Mouse (Mus musculus) forebrain, embryonic 12.5 days (tissue): Measurements from ENCODE around the gene Klf8. TPM values are rescaled to one million over a fixed set of nuclear protein-coding genes. Genes with fewer than 3 reads are reported as not detected.
"Not testable (repeated sequence)": the region's sequence is repeated elsewhere in the genome, so short reads cannot be mapped to it uniquely, and the experiment has no call there.

Experiments used
- ATAC-seq: fragments of 200-750 bp; cut with Nextera tagmentation; 2 replicates; pipeline ENCODE4 v1.8.0; 2017; ENCODE audit warnings: moderate TSS enrichment; ENCODE audit not compliant: low FRiP score
- H3K27ac ChIP-seq: fragments of 300-500 bp; sonication (generic); 2 replicates; pipeline ENCODE4 v1.5.1; 2016; ENCODE audit warnings: mild to moderate bottlenecking
- H3K27me3 ChIP-seq: fragments of 300-500 bp; sonication (generic); 2 replicates; pipeline ENCODE4 v1.6.1; 2016; ENCODE audit warnings: mild to moderate bottlenecking
- H3K36me3 ChIP-seq: fragments of 300-500 bp; sonication (generic); replicated peaks from 2 replicates; pipeline ENCODE4 v1.6.1; 2016; ENCODE audit warnings: mild to moderate bottlenecking
- H3K4me1 ChIP-seq: fragments of 300-500 bp; sonication (generic); 2 replicates; pipeline ENCODE4 v1.6.1; 2016
- H3K4me2 ChIP-seq: fragments of 300-500 bp; sonication (generic); 2 replicates; pipeline ENCODE4 v1.6.1; 2016; ENCODE audit warnings: mild to moderate bottlenecking, moderate library complexity
- H3K4me3 ChIP-seq: fragments of 300-500 bp; sonication (generic); replicated peaks from 2 replicates; pipeline ENCODE4 v1.5.1; 2016; ENCODE audit warnings: mild to moderate bottlenecking
- H3K9ac ChIP-seq: fragments of 300-500 bp; sonication (generic); 2 replicates; pipeline ENCODE4 v1.6.1; 2016; ENCODE audit warnings: mild to moderate bottlenecking
- H3K9me3 ChIP-seq: fragments of 300-500 bp; sonication (generic); 2 replicates; pipeline ENCODE4 v1.6.1; 2016
- WGBS: fragments of 180-500 bp; shearing (Covaris S2); methylation state at CpG from one replicate; pipeline ENCODE4 v1.1.7; 2016; 5-methylcytosine and 5-hydroxymethylcytosine counted together
- polyA plus RNA-seq: library from polyadenylated mRNA; unstranded; fragments of >200 nt; fragmentation: Nextera tagmentation; extraction: Ambion mirVana; gene quantifications from 2 replicates; pipeline ENCODE4 v1.2.1, GENCODE M21; 2016

The Klf8 gene
- polyA plus RNA-seq: 3.0 and 5.7 TPM in 2 replicates

- ATAC-seq: peak; percentile 79
- 30% methylated on average over 17 of the region's 17 CpGs for WGBS
- 0 out of 2 replicates have a peak within 1 kb of the TSS, but pooled peaks have one; percentile 19 for H3K27ac ChIP-seq
- no peaks in the 10 kb centered on the region for H3K4me1 ChIP-seq
- peak within 1 kb of the TSS; percentile 53 for H3K4me2 ChIP-seq
- no peaks in the 10 kb centered on the region for H3K9me3 ChIP-seq
- no peaks in the 10 kb centered on the region for H3K27me3 ChIP-seq
- H3K36me3 ChIP-seq: no peaks in the 10 kb centered on the region
- H3K4me3 ChIP-seq: peak within 1 kb of the TSS; percentile 53
- H3K9ac ChIP-seq: peak within 1 kb of the TSS; percentile 56
Measured at GRCm38 (mm10) chrX:153237304-153237919, at the start of gene Klf8. TSS of gene Klf8 (plus strand) at chrX:153237466.

GRCm38 (mm10) chrX:153199185-153199584 is 38.1 kb upstream of the Klf8 start:
- ATAC-seq, H3K36me3 ChIP-seq, H3K27me3 ChIP-seq, H3K9me3 ChIP-seq, H3K4me1 ChIP-seq, H3K27ac ChIP-seq, H3K9ac ChIP-seq, H3K4me2 ChIP-seq, H3K4me3 ChIP-seq: not testable (repeated sequence)
- WGBS: 80% methylated on average over 2 of the region's 2 CpGs

DNA sequence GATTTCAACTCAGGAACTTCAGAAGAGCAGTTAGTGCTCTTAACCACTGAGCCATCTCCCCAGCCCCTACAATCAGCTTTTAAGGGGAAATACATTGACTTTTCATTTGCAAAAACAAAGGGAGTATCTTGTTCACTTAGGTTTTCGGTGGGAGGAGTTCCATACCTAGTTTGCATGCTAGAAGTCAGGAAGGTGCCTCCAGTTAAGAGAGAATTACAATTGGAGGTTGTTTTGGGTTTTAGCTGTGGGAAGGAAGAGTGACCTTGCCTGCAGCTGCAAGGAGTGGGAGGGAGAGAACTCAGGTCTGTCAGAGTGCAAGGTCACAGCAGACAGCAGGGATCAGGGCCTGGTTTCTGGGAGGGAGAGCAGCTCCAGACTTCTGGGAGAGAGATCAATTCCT is 26.2 kb upstream of the Klf8 start:
- H3K27me3 ChIP-seq: 0 out of 2 replicates have a peak, but pooled peaks cover 2% of the 10 kb centered on the region
- no peak overlapping the region for H3K4me3 ChIP-seq
- no peak overlapping the region for H3K9ac ChIP-seq
- no peak for ATAC-seq
- WGBS: 54% methylated on average over 1 of the region's 1 CpGs
- H3K36me3 ChIP-seq: no peaks in the 10 kb centered on the region
- H3K9me3 ChIP-seq: no peaks in the 10 kb centered on the region
- H3K4me2 ChIP-seq: no peak overlapping the region
- no peaks in the 10 kb centered on the region for H3K4me1 ChIP-seq
- H3K27ac ChIP-seq: no peak overlapping the region

- no peaks in the 10 kb centered on the region for H3K36me3 ChIP-seq
- ATAC-seq: no peak
- H3K27me3 ChIP-seq: no peaks in the 10 kb centered on the region
- H3K4me3 ChIP-seq: no peak overlapping the region
- no peak overlapping the region for H3K4me2 ChIP-seq
- H3K9me3 ChIP-seq: no peaks in the 10 kb centered on the region
- no peak overlapping the region for H3K27ac ChIP-seq
- 56% methylated on average over 2 of the region's 2 CpGs for WGBS
- no peaks in the 10 kb centered on the region for H3K4me1 ChIP-seq
- H3K9ac ChIP-seq: no peak overlapping the region
Measured at GRCm38 (mm10) chrX:153231240-153231639, 6.0 kb upstream of the Klf8 start.

DNA sequence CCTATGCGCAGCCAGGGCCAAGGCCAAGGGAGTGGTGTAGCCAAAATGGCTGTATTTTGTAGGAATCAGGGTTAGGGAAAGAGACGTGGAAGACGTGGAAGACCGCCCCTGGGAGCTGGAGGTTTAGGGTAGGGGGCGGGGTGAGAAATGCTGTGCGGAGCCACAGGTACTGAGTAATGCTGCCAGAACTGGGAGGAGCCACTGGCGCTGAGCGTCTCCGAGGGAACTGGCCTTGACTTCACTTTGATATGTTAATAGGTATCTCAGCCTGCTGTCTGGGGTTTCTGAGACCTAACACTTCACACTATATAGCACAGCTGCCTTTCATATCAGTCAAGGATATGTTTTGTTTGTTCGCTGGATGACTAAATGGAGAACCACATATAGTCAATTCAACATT is 4.0 kb upstream of the Klf8 start:
- WGBS: 27% methylated on average over 10 of the region's 10 CpGs
- Histone ChIP-seq H3K4me3 (no peak overlapping the region), H3K27me3 (no peaks in the 10 kb centered on the region), H3K27ac (no peak overlapping the region), H3K4me1 (no peaks in the 10 kb centered on the region), H3K36me3 (no peaks in the 10 kb centered on the region), H3K4me2 (peak overlapping the region; percentile 27; the same call in 1 of the 2 replicates), H3K9ac (no peak overlapping the region), H3K9me3 (no peaks in the 10 kb centered on the region)
- ATAC-seq: no peak

DNA sequence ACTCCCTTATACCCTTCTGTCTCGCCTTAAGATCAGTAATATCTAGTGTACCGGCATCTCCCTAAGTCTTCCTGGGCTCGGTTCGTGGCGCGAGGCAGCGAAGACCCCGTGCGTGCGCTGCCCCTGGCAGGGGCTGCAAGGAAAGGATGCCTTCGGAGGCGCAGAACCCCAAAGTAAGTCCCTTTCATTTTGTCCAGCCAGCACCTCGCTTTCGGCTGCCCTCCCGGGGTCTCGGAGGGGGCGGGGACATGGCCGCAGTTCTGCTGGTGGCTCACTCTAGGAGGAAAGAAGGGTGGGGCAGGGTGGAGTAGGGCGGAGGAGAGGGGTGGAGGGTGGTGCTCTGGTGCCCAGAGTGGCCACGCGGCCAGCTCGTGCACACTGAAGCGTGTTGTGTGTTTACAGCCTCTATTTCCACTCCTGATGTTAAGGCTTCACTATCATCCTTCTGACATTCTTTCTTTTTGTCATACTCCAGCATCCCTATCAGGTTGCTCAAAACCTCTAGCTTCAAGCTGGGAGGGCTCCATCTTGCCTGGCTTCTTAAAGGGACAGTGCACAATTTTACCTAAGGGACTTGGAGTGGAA is 746 bp downstream of the Klf8 start:
- H3K4me1 ChIP-seq: no peaks in the 10 kb centered on the region
- H3K27me3 ChIP-seq: no peaks in the 10 kb centered on the region
- peak; percentile 95 for ATAC-seq
- WGBS: 20% methylated on average over 19 of the region's 23 CpGs
- peak overlapping the region; percentile 53 for H3K4me3 ChIP-seq
- H3K36me3 ChIP-seq: no peaks in the 10 kb centered on the region
- H3K9me3 ChIP-seq: no peaks in the 10 kb centered on the region
- peak overlapping the region; percentile 53 for H3K4me2 ChIP-seq
- H3K27ac ChIP-seq: 0 out of 2 replicates have a peak overlapping the region, but pooled peaks have one; percentile 19
- peak overlapping the region; percentile 56 for H3K9ac ChIP-seq

DNA sequence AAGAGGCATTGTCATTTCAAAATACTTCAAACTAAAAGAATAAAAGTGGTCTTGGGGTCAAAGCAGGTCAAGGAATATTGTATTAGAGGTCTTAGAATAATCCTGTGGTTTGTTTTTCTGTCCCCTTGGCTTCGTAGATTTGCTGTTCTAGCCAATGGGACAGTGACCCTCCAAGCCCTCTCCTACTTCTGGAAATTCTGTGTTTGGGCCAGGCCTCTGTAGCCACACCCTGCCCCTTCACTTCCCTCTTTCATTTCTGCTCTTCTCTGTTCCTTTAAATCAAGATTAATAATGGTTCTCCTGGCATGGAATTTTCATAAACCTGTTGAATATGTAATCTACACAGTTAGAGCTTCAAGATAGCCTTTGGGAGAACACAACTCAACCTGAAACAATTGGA is 17.0 kb downstream of the Klf8 start:
- H3K9ac ChIP-seq: no peak overlapping the region
- H3K36me3 ChIP-seq: no peaks in the 10 kb centered on the region
- 81% methylated on average over 1 of the region's 1 CpGs for WGBS
- no peaks in the 10 kb centered on the region for H3K4me1 ChIP-seq
- no peaks in the 10 kb centered on the region for H3K27me3 ChIP-seq
- no peak overlapping the region for H3K4me3 ChIP-seq
- H3K4me2 ChIP-seq: no peak overlapping the region
- no peak for ATAC-seq
- no peaks in the 10 kb centered on the region for H3K9me3 ChIP-seq
- H3K27ac ChIP-seq: no peak overlapping the region

DNA sequence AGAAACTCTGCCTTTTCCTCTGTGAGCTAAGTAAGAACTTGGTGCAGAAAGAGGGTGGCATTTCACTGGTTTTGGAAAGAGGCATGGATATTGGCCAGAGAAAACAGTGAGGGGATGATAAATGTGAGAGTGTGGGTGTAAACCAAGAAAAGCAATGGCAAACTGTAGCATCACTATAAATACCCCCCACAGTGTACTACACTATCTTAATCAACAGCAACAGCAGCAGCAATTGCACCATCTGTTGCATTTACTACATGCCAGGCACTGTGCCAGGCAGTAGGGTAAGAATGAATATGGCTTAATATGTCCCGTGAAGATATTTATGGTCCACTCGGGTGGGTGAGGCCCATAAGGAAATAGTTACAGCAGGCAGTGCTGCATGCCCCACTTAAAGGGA is 18.2 kb downstream of the Klf8 start:
- Histone ChIP-seq H3K9me3 (no peaks in the 10 kb centered on the region), H3K9ac (no peak overlapping the region), H3K27me3 (no peaks in the 10 kb centered on the region), H3K4me2 (no peak overlapping the region), H3K4me3 (no peak overlapping the region), H3K27ac (no peak overlapping the region), H3K36me3 (no peaks in the 10 kb centered on the region), H3K4me1 (no peaks in the 10 kb centered on the region)
- no peak for ATAC-seq
- WGBS: 83% methylated on average over 2 of the region's 2 CpGs

- Histone ChIP-seq H3K4me1 (no peaks in the 10 kb centered on the region), H3K27me3 (no peaks in the 10 kb centered on the region), H3K36me3 (no peaks in the 10 kb centered on the region), H3K9me3 (no peaks in the 10 kb centered on the region), H3K4me2 (no peak overlapping the region), H3K4me3 (no peak overlapping the region), H3K27ac (no peak overlapping the region), H3K9ac (no peak overlapping the region)
- WGBS: 50% methylated on average over 1 of the region's 2 CpGs
- no peak for ATAC-seq
Measured at GRCm38 (mm10) chrX:153282185-153282584, 44.9 kb downstream of the Klf8 start.

- no peak overlapping the region for H3K4me3 ChIP-seq
- no peaks in the 10 kb centered on the region for H3K9me3 ChIP-seq
- no peaks in the 10 kb centered on the region for H3K4me1 ChIP-seq
- no peak overlapping the region for H3K9ac ChIP-seq
- ATAC-seq: no peak
- H3K27ac ChIP-seq: no peak overlapping the region
- H3K4me2 ChIP-seq: no peak overlapping the region
- WGBS: 94% methylated on average over 4 of the region's 4 CpGs
- no peaks in the 10 kb centered on the region for H3K36me3 ChIP-seq
- 0 out of 2 replicates have a peak, but pooled peaks cover 3% of the 10 kb centered on the region for H3K27me3 ChIP-seq
Measured at GRCm38 (mm10) chrX:153311356-153311755, 74.1 kb downstream of the Klf8 start.

DNA sequence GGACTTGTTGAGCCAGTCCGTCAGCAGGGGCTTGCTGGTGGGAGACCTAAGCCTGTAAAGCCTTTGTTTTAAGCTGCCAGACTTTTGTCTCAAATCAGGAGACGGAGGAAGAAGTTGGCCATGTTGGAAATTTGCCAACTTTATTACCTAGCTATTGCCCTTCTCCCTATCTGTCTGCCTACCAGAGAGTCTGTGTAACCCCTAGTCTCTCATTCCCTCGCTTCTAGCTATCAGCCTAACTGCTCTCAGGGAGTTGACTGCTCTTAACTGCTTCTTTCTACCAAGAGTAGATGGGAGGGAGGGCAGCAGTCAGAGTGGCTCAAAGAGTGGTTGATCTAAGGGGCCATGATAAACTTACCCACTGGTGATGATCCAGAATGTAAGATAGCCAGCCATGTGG is 85.8 kb downstream of the Klf8 start:
- no peak overlapping the region for H3K27ac ChIP-seq
- peaks cover 2% of the 10 kb centered on the region; the same call in 1 of the 2 replicates for H3K27me3 ChIP-seq
- ATAC-seq: no peak
- H3K9me3 ChIP-seq: no peaks in the 10 kb centered on the region
- WGBS: 56% methylated on average over 3 of the region's 3 CpGs
- no peaks in the 10 kb centered on the region for H3K36me3 ChIP-seq
- H3K4me3 ChIP-seq: no peak overlapping the region
- H3K4me2 ChIP-seq: no peak overlapping the region
- H3K9ac ChIP-seq: no peak overlapping the region
- no peaks in the 10 kb centered on the region for H3K4me1 ChIP-seq

DNA sequence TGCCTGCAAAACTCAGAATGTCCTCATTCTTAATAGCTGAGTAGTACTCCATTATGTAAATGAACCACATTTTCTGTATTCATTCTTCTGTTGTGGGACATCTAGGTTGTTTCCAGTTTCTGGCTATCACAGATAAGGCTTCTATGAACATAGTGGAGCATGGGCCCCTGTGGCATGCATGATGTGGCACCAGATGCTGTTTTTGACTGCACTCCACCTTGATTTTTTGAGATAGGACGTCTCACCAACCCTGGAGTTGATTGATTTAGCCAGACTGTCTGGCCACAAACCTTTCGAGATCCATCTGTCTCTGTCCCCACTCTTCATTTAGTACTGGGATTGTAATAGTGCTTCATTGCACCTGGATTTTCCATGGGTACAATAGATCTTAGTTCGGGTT is 96.9 kb downstream of the Klf8 start:
- H3K36me3 ChIP-seq, H3K9me3 ChIP-seq, ATAC-seq, H3K27ac ChIP-seq, H3K4me2 ChIP-seq, H3K4me3 ChIP-seq, H3K4me1 ChIP-seq, H3K27me3 ChIP-seq, H3K9ac ChIP-seq: not testable (repeated sequence)
- 82% methylated on average over 3 of the region's 3 CpGs for WGBS
